Mouse (Mus musculus) mouse embryonic stem cell (cell line): Measurements from ENCODE around the gene Wdr60.
"Not testable (repeated sequence)": the region's sequence is repeated elsewhere in the genome, so short reads cannot be mapped to it uniquely, and the experiment has no call there.

Experiments
- in situ Hi-C, 2 experiments: fragments of 300-500 bp; cut with MboI; formaldehyde crosslinking; loops; 1 replicate in 1 of 2; 3 replicates in 1 of 2; pipeline ENCODE4 v1.14.3; 2019 to 2020; ENCODE audit warnings: low sequenced_read_pairs in 2 of 2, low pct_unique_long_range_greater_than_20kb in 1 of 2, mixed read lengths in 1 of 2; ENCODE audit not compliant: unreplicated experiment in 1 of 2

Wdr60 gene

GRCm38 (mm10) chr12:116262555-116263341 is at the start of gene Wdr60:
TSS of gene Wdr60 (minus strand) at chr12:116263022.
- in situ Hi-C loops, result no loop called here

DNA sequence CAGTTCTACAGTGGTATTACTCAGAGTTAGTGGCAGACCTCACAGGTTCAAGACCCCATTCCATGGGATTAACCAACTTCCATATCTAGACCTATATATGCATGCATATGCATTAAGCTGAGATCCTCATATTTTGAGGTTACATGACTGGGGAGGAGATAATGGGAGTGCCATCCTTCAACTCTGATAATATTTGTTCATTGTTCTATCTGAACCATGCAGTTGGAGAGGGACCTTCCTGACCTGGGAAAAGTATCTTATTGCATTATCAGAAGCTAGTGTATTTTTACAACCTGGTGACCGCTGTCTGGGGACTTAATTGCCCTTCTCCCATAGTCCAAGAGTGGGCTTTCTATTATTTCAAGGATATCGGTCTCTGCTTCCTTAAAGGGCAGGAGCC is 45.8 kb upstream of the Wdr60 start:
- in situ Hi-C loops, result no loop called here

GRCm38 (mm10) chr12:116307870-116308269 is 45.0 kb upstream of the Wdr60 start:
- in situ Hi-C loops, result no loop called here

DNA sequence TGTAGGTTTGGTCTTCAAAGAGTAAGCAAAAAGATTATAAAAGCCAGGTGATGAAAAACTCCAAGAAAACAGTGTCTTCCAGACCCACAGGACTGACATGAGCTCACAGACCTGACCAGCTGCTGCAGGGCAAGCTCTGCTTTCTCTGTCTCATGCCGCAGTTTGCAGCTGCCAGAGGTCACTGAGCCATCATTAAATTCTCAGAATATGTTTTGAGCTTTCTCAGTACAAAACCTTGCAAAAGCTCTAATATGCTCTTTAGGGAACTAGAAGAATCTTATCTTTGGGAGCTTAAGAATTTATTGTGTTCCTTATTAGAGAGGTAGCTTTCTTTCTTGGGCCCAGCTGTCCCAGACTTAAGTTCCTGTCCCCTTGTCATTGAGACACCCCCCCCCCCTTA is 43.2 kb upstream of the Wdr60 start:
- in situ Hi-C loops, result no loop called here

DNA sequence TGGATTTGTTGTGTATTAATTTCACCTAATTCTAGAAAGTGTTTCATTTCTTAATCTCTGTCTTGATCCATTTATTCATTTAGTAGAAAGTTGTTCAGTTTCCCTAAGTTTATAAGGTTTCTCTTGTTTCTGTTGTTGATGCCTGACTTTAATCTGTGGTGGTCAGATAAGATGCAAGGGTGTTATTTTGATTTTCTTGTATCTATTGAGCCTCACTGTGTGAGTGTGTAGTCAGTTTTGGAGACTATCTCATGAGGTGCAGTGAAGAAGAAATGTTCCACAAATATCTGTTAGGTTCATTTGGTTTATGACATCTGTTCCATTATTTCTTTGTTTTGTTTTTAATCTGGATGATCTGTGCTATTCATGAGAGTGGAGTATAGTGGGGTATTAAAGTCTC is 39.4 kb upstream of the Wdr60 start:
- in situ Hi-C loops, result no loop called here

GRCm38 (mm10) chr12:116299906-116300305 is 37.1 kb upstream of the Wdr60 start:
- in situ Hi-C loops, result no loop called here

DNA sequence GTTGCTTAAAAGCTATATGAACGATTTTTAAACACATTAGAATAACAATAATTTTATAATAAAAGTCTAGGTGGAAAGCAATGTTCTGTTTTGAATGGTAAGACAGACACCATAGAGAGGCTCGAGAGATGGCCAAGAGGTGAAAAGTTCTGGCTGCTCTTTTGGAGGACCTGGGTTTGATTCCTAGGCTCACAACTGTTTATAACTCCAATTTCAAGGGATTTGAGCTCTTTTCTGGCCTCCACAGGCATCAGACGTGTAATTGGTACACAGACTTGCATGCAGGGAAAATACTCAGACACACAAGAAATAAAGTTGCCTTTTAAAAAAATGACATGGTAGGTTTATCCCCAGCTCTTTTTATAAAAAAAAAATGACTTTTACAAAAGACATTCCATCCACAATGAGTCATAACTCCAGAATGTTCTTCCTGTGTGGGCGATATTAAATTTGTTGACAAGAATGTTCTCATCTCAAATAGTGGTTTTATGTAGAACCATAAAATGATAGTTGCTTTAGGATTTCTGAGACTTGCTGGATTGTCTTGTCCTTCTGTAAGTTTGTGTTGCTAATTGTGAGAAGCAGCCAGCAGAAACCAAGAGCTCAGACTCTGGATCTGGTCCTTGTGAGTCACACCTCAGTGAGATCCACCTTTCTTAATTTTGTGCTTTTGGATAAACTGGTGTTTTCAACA is 30.9 kb upstream of the Wdr60 start:
- in situ Hi-C loops, result no loop called here

DNA sequence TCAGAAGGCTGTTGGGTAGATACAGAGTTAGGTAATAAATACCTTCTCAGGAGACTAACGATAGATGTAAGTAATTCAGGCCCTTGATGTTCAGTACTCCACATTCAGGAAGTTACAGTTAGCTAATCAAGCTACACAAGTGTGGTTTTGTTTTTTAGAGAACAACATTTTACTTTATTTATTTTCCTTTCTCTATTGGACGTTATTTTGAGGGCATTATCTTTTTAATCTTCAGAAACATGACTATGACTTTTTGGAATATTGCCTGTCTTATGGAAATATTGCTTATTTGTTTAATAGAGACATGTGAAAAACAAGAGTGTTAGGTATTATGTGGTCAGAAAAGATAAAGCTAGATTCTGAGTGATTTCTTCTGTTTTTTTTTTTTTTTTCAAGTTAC is 30.4 kb upstream of the Wdr60 start:
- in situ Hi-C loops, result no loop called here

GRCm38 (mm10) chr12:116283511-116283910 is 20.7 kb upstream of the Wdr60 start:
- in situ Hi-C loops, result no loop called here

DNA sequence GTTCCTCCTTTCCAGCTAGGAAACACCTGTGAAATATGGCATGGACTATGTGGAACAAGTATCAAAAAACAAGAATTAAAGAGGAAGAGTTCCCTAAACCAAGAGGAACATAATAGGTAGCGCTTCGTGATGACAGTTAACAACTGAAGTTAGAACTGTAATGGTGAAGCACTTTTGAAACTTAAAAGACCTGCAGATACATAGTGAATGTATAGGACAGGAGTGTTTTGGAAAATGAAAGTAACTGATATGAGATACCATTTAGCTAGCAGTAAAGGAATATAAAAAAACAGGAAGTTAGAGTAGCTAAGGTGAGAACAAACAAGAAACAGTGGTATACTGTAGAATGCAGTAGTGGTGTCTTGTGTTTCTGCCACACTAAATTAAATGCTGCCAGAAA is 20.0 kb upstream of the Wdr60 start:
- in situ Hi-C loops, result no loop called here

DNA sequence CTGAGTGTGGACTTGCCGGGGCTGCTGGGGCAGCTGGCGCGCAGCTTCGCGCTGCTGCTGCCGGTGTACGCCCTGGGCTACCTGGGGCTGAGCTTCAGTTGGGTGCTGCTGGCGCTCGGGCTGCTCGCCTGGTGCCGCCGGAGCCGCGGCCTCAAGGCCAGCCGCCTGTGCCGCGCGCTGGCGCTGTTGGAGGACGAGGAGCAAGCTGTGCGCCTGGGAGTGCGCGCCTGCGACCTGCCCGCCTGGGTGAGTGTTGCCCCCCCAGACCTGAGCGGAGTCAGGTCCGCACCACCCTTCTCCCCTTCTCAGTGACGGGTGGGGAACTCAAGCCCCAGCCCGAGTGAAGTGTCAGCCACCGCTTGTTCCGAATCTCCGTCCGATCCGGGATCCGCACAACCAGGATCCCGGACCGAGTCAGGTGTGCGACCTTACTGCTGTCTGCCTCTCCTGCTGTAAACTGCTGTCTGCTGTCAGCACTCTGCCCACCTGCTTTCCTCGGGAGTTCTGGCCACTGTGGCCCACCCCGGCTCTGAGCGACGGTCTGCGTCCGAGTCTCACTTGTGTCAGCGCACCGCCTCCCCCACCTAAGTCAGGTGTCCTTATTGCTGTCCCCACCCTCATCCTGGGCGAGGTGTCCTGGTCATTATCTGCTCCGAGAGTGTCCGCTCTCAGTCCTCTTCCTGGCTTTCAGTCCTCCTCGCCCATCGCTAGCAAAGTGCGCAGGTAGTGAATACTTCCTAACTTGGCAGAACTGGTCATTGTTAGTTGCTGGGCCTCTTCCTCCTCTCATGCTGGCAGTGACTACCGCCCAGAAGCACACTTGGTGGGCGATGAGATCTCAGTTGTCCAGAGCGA is 18.8 kb upstream of the Wdr60 start:
- in situ Hi-C loops, result no loop called here

- in situ Hi-C loops, result no loop called here
Measured at GRCm38 (mm10) chr12:116280653-116281364, 18.0 kb upstream of the Wdr60 start, which contains the start of gene Esyt2. TSS of gene Esyt2 (plus strand) at chr12:116281196.

- in situ Hi-C loops, result no loop called here
Measured at GRCm38 (mm10) chr12:116280149-116280652, 17.4 kb upstream of the Wdr60 start.

- in situ Hi-C loops, result no loop called here
Measured at GRCm38 (mm10) chr12:116279181-116279580, 16.4 kb upstream of the Wdr60 start.

DNA sequence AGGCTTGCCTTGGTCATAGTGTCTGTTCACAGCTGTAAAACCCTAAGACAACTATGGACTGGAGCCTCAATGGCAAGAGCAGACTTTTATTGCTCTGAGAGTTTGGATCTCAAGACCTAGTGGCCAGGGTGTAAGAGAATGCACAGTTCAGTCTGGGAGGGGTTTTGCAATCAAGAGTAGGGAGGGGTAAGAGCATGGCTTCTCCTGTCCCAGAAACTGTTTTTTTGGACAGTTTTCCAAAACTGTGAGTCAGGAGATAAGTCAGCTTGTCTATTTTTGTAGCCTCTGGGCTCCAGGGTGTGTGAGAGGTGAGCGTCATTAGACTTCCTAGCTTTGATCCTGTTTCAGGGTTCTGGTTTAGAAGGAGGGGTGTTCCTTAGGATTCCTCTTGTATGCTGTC is 15.7 kb upstream of the Wdr60 start:
- in situ Hi-C loops, result no loop called here

DNA sequence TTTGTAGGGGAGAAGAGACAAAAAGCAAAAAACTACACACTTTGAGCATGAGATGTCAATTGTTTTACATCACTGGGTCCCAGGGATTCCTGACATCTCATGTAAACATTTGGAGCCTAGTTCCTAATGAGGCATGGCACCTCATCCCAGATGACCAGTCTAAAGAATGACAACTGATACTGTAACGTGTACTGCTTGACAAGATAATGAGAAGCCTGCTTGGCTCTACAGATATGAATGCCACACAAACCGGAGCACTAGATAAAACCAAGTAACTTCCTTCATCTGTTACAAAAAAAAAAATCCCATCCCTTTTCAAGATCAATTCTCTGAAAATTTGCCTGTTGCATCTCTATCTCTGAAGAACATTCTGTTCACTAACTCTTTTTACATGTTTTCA is 14.1 kb upstream of the Wdr60 start:
- in situ Hi-C loops, result no loop called here

DNA sequence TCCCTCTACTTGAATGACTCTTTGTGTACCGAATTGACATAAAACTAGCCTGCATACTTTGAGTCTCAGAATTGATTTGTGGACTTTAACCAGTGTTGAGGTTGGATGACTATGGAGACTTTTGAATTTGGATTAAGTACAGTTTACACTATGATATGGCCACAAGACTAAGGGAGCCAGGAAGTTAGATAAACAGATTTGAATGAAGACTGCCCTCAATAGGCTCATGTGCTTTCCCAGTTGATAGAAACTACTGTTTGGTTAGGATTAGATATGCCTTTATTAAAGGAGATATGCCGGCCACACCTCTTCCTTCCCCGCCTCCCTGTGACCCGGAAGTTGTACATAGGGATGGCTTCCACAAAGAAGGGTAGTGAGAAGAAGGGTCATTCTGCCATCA is 12.8 kb upstream of the Wdr60 start:
- in situ Hi-C loops, result no loop called here

DNA sequence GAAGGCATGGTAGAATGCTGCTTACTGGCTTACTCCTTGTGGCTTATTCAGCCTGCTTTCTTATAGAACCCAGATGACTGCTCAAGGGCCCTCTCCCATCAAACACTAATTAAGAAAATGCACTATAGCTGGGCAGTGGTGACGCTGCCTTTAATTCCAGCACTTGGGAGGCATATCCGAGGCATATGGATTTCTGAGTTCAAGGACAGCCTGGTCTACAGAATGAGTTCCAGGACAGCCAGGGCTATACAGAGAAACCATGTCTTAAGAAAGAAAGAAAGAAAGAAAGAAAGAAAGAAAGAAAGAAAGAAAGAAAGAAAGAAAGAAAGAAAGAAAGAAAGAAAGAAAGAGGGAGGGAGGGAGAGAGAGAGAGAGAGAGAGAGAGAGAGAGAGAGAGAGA is 12.3 kb upstream of the Wdr60 start, which contains the start of gene Gm11027:
TSS of gene Gm11027 (plus strand) at position 301 of the 400 bp plus-strand sequence.
- in situ Hi-C loops, result not testable (repeated sequence)
